Mouse (Mus musculus): Measurements from ENCODE around the gene Prr9.
A peak's percentile ranks its signal among the peaks of the same experiment; 100 is the strongest.

Prr9 gene

GRCm38 (mm10) chr3:92123847-92124246 is at the start of gene Prr9:
Gene Prr9 (minus strand): TSS chr3:92123947.
- DNase-seq (ENCODE audit: low spot score in 2 of 2): no peak

GRCm38 (mm10) chr3:92169847-92170246 is 46.1 kb upstream of the Prr9 start:
- peak in 1 of 2 experiments; percentile 27 for DNase-seq (ENCODE audit: low spot score in 2 of 2)

DNA sequence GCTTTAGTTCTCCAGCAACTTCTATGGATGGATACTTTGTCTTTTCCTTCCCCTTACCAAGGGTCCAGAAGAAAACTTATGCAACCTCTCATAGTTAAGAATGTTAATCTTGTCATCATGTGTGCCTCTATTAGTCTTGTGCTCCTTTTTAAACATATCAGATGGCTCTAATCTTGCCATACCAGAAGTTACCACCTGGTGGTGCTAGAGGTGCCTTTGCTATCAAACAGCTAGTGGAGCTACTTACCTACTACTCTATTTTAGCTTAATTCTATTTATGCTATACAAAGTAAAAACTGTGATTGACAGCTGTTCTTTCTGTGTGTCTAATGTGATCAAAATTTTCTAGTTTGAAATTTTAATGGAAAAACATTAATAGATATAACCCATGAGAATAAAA is 29.6 kb upstream of the Prr9 start:
- no peak for DNase-seq (ENCODE audit: low spot score in 2 of 2)

DNA sequence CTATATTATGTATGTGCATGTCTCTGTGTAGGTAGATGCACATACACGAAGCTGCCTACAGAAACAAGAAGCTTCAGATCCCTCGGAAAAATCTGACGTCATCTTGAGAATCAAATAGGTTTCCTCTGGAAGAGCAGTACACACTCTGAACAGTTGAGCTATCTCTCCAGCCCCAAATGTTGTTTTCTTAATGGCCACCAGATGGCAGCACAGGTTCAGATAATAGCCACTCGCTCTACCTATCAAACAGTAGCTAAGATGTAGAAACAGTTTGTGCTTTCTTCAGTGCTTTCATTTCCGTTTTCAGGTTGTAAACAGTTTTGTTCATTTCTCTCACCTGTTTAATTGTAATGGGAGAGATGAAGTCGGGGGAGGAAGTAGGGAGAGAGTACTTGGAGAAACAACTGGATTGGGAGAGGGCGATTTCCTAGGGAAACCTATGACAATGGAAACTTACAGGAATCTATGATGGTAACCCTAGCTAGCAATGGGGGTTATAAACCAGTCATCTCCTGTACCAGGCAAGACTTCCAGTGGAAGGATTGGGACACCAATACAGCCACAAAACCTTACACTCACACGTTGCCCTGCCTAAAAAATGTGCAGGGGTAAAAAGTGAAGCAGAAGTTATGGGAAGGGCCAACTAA is 27.0 kb upstream of the Prr9 start:
- no peak for DNase-seq (ENCODE audit: low spot score in 2 of 2)

DNA sequence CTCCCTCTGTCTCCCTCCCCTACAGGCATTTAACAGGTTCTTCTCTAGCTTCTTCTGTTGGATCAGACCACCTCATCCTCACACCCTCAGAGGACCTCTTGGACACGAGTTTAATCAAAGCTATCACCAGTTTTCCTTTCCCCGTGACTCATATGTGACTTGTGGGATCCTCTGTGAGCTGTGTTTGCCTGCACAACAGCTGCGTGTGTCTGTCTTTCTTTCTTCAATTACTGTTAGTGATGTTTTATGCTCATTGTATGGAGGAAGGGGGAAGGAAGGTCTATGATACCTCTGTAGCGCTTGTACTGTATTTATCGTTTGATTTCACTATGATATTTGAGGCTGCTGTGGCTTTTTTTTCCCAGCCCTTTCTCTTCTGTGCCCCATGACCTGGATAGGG is 24.2 kb upstream of the Prr9 start:
- DNase-seq (ENCODE audit: low spot score in 2 of 2): no peak

DNA sequence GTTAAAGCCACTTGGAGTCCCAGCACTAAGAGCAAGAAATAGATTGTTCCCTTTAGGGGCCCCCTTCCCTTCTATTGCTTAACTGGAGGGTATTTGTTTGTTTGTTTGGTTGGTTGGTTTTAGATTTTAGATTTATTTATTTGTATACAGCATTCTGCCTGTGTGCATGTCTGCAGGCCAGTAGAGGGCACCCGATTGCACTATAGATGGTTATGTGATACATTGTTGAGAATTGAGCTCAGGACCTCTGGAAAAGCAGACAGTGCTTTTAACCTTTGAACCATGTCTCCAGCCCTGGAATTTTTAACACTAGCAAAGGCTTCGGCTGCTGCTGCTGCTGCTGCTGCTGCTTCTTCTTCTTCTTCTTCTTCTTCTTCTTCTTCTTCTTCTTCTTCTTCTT is 23.7 kb upstream of the Prr9 start:
- no peak for DNase-seq (ENCODE audit: low spot score in 2 of 2)

DNA sequence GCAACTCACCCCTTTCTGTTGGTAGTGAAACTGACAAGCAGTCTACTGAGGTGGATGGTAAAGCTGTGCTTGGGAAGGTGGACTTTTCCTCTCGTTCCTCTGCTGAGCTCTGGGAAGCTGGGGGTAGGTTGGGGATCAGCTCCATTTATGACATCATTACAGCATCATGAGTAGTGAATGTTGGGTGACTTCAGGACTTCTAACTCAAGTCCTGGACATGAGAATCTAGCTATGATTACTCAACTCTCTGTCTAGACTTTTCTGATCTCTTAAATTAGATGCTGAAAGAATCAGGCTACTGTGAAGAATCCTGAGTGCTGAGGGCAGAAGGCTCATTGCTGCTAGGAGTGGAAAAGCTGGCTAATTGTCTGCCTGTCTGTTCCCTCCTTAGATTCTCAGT is 18.9 kb upstream of the Prr9 start, which contains the start of gene Lelp1:
TSS of gene Lelp1 (minus strand) at position 101 of the 400 bp plus-strand sequence.
- no peak for DNase-seq (ENCODE audit: low spot score in 2 of 2)

DNA sequence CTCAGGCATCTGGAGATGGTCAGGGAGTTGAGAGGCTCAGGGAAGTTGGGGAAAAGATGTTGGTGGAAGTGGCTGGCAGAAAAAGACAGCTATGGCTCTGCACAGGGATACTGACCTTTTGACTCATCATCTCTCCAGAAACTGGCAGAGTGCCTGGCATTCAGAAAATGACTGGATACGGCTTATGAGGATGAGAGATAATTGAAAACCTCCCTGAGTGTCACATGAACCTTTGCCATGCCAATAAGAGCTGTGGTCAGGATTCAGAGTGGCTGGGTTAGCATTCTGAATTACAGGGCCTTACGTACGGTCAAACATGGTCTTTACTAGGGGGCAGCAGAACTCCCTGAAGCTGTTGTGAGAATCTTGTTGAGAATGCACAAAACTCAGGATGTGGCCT is 2.8 kb downstream of the Prr9 start:
- DNase-seq (ENCODE audit: low spot score in 2 of 2): no peak

DNA sequence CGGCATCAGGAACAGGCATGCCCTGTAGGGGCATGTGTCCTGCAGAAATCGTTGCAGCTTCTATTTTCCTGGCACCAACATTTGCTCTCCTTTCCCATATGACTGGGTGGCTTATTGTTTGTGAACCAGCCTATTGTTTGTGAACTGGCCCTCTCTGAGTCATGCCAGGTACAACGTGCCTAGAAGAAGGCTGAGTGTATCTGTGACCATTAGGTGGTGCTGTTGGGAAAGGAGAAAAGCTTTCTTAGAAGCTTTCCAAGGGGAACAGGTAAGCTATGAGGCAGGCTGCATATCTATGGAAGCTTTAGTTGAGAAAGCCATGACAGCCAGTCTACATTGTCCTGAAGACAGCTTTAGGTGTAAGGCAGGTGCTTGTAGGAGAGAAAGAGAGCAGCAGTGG is 5.8 kb downstream of the Prr9 start:
- no peak for DNase-seq (ENCODE audit: low spot score in 2 of 2)

GRCm38 (mm10) chr3:92111526-92111925 is 12.2 kb downstream of the Prr9 start:
- DNase-seq (ENCODE audit: low spot score in 2 of 2): no peak

DNA sequence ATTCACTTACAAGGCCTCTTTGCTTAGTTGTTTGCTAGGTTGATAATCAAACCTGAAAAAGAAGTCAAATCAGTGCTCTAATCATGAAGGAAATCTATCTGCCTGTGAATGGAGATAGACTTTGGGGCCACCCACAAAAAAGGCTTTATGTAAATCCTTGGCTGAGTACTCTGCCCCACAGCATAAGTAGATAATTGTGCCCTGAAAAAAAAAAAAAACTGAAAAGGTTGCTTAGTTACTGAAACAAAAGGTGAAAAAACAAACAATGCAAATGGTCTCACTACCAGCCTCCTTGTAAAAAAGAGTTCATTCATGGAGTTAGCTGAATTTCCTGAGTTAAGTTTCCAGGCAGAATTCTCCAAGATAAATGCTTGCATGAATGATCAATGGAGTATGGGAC is 13.0 kb downstream of the Prr9 start:
- DNase-seq (ENCODE audit: low spot score in 2 of 2): no peak

- no peak for DNase-seq (ENCODE audit: low spot score in 2 of 2)
These were observed 17.2 kb downstream of the Prr9 start for GRCm38 (mm10) chr3:92106582-92106981.

GRCm38 (mm10) chr3:92083042-92083441 is 40.7 kb downstream of the Prr9 start, which contains the start of gene Lor:
Gene Lor (minus strand): TSS chr3:92083142.
- no peak for DNase-seq (ENCODE audit: low spot score in 2 of 2)

DNA sequence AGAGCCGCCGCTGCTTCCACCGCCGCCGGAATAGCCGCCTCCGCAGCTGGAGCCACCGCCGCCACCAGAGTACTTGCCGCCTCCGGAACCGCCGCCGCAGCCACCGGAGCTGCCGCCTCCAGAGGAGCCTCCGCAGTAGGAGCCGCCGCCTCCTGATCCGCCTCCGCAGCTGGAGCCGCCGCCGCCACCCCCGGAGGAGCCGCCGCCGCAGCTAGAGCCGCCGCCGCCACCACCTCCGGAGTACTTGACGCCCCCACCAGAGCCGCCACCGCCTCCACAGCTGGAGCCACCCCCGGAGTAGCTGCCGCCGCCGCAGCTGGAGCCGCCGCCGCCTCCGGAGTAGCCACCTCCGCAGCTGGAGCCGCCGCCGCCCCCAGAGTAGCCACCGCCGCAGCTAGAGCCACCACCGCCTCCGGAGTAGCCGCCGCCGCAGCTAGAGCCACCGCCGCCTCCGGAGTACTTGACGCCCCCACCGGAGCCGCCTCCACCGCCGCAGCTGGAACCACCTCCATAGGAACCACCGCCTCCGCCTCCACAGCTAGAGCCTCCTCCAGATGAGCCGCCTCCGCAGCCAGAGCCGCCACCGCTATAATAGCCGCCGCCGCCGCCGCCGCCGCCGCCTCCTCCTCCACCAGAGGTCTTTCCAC is 42.3 kb downstream of the Prr9 start:
- peak; percentile 21 to 62 for DNase-seq (ENCODE audit: low spot score in 2 of 2)

DNA sequence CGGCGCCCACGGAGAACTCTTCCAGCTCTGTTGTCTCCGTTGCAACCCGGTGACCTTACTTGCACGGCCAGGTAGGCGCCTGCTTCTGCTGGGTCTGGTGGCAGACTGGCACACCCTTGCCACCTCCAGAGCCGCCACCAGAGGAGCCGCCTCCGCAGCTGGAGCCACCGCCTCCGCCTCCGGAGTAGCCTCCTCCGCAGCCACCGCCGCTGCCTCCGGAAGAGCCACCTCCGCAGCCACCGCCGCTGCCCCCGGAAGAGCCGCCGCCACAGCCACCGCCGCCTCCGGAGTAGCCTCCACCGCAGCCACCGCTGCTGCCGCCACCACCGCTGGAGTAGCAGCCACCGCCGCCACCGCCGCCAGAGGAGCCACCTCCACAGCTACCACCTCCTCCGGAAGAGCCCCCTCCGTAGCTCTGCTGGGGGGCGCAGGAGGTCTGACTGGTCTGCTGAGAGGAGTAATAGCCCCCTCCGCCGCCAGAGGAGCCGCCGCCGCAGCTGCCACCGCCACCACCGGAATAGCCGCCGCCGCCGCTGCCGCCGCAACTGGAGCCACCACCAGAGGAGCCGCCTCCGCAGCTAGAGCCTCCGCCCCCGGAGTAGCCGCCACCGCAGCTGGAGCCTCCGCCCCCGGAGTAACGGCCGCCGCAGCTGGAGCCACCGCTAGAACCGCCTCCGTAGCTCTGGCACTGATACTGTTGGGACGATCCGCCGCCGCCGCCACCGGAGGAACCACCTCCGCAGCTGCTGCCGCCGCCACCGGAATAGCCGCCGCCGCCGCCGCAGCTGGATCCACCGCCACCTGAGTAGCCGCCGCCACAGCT is 43.1 kb downstream of the Prr9 start:
- DNase-seq (ENCODE audit: low spot score in 2 of 2): peak; percentile 50 to 66

All from urinary bladder, postnatal 4 days (tissue).